Mouse (Mus musculus): ENCODE data around the gene Acta2. TPM values are rescaled to one million over a fixed set of nuclear protein-coding genes. Genes with fewer than 3 reads are reported as not detected.

Acta2 gene
- 18.4 and 28.0 TPM in 2 replicates for polyA plus RNA-seq (2015; fragmentation: Nextera tagmentation; extraction: Ambion mirVana)

DNA sequence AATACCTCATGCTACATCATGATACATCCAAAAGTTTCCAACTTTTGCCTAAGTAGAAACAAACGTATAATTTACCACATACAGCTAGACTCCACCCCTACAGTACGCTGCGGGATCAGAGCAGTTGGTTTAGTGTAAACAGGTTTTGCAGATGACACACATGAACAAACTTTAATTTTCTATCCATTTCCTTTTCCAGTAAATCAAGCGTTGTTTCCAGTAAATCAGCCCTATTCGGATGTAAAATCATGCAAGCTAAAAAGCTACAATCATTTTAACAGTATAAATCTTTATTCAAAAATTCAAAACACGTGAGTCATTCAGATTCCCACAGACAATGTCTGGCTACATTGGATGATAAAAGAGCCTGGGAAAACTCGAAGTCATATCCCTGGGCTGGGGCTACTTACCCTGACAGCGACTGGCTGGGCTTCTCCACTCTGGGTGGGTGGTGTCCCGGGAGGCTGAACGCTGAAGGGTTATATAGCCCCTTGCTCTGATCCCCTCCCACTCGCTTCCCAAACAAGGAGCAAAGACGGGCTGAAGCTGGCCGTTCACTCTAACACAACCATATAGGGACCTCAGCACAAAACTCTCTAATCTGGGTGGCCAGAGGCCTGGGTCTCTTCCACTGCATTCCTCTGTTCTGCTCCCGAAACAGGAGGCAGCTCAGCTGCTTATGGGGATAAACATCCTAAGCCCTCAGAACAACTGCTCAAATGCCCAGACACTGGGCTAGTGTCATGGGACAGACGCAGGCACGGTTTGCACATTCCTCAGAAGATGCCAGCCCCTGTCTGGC, at the start of gene Acta2:
Acta2 (minus strand) TSS at position 711 of the 802 bp plus-strand sequence.
- no peak within 1 kb of the TSS for H3K4me2 ChIP-seq (ENCODE audit: low read depth, low read length)
- ATAC-seq (ENCODE audit: low read depth), result 0 out of 2 replicates have a peak, but pooled peaks have one; percentile 11
- no peaks in the 10 kb centered on the region for H3K9me3 ChIP-seq (replicated peaks; ENCODE audit: control insufficient read depth, low read length)
- WGBS (ENCODE audit: insufficient replicate concordance), result 54% methylated on average over 16 of the region's 16 CpGs
- no peaks in the 10 kb centered on the region for H3K36me3 ChIP-seq (ENCODE audit: control insufficient read depth, insufficient read depth)
- no peaks in the 10 kb centered on the region for H3K27me3 ChIP-seq (ENCODE audit: control insufficient read depth, insufficient read depth, low read depth, low read length)
- no peak within 1 kb of the TSS for H3K4me3 ChIP-seq (ENCODE audit: low read depth, low read length)
- H3K4me1 ChIP-seq (ENCODE audit: control insufficient read depth, low read depth, low read length), result no peaks in the 10 kb centered on the region; the same call in 1 of the 2 replicates
- H3K9ac ChIP-seq (ENCODE audit: low read depth, low read length), result no peak within 1 kb of the TSS
- H3K27ac ChIP-seq (ENCODE audit: low read length), result no peak within 1 kb of the TSS

DNA sequence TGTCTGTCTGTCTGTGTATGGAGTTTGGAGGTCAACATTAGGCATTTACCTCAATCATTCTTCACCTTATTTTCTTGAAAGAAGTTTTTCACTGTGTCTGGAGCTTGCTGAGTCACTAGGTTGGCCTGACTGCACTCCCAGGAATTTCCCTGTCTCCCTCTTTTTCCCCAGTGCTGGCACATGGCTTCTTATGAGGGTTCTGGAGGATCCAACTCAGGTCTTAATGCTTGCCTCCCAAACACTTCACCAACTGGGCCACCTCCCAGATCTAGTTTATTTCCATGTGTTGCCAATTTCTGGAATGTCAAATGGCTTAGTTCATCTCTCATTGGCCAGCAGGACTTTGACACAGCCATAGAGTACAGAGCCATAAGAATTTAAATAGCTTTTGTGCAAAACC, 49.5 kb upstream of the Acta2 start:
- Histone ChIP-seq H3K27ac (ENCODE audit: low read length) (no peak overlapping the region), H3K27me3 (ENCODE audit: control insufficient read depth, insufficient read depth, low read depth, low read length) (no peaks in the 10 kb centered on the region), H3K4me3 (ENCODE audit: low read depth, low read length) (no peak overlapping the region), H3K9ac (ENCODE audit: low read depth, low read length) (no peak overlapping the region), H3K4me1 (ENCODE audit: control insufficient read depth, low read depth, low read length) (no peaks in the 10 kb centered on the region), H3K36me3 (ENCODE audit: control insufficient read depth, insufficient read depth) (no peaks in the 10 kb centered on the region), H3K9me3 (replicated peaks; ENCODE audit: control insufficient read depth, low read length) (no peaks in the 10 kb centered on the region), H3K4me2 (ENCODE audit: low read depth, low read length) (no peak overlapping the region)
- ATAC-seq (ENCODE audit: low read depth), result no peak

DNA sequence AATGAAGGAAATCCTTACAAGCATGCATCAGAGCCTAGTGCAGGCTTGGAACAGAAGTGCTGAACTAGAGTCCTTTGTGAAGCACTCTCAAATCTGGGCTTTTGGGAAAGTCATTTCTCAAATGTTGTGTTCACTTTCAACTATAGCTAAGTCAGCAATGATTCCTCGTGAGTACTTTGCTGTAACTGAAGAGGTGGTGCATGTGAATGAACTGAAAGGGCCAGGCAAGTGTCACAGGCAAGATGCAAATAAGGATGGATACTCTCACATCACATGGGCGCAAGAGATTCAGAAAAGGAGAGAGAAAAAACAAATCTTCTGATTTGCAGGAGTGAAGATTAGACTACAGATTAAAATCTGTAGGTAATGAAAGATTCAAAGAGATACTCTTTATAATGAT, 45.0 kb upstream of the Acta2 start:
- Histone ChIP-seq H3K27me3 (ENCODE audit: control insufficient read depth, insufficient read depth, low read depth, low read length) (no peaks in the 10 kb centered on the region), H3K9ac (ENCODE audit: low read depth, low read length) (no peak overlapping the region), H3K4me2 (ENCODE audit: low read depth, low read length) (no peak overlapping the region), H3K27ac (ENCODE audit: low read length) (no peak overlapping the region), H3K4me1 (ENCODE audit: control insufficient read depth, low read depth, low read length) (no peaks in the 10 kb centered on the region), H3K9me3 (replicated peaks; ENCODE audit: control insufficient read depth, low read length) (no peaks in the 10 kb centered on the region), H3K4me3 (ENCODE audit: low read depth, low read length) (no peak overlapping the region), H3K36me3 (ENCODE audit: control insufficient read depth, insufficient read depth) (no peaks in the 10 kb centered on the region)
- WGBS (ENCODE audit: insufficient replicate concordance), result 60% methylated on average over 2 of the region's 2 CpGs
- ATAC-seq (ENCODE audit: low read depth), result no peak

DNA sequence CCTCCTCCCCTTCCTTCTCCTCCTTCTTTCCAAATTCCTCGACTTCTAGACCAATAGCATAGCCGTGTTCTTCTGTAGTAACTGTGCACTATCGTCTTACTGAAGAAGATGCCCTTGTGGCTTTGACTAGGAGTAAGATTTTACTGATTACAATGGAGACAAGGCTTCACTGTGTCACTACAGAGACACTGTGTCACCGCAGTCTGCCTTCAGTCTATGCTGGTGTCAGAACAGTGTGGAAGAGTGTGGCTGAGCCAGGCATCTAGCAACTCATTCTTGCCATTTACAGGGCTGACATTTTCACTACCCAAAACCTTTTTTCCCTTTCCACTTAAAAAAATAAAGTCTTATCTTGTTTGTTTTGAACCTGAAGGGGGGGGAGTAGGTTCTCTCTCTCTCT, 43.8 kb upstream of the Acta2 start:
- H3K27me3 ChIP-seq (ENCODE audit: control insufficient read depth, insufficient read depth, low read depth, low read length), result no peaks in the 10 kb centered on the region
- no peak overlapping the region for H3K4me2 ChIP-seq (ENCODE audit: low read depth, low read length)
- H3K9me3 ChIP-seq (replicated peaks; ENCODE audit: control insufficient read depth, low read length), result no peaks in the 10 kb centered on the region
- WGBS (ENCODE audit: insufficient replicate concordance), result 35% methylated on average over 4 of the region's 4 CpGs
- H3K9ac ChIP-seq (ENCODE audit: low read depth, low read length), result no peak overlapping the region
- no peak overlapping the region for H3K27ac ChIP-seq (ENCODE audit: low read length)
- H3K4me1 ChIP-seq (ENCODE audit: control insufficient read depth, low read depth, low read length), result no peaks in the 10 kb centered on the region
- no peak for ATAC-seq (ENCODE audit: low read depth)
- no peak overlapping the region for H3K4me3 ChIP-seq (ENCODE audit: low read depth, low read length)
- no peaks in the 10 kb centered on the region for H3K36me3 ChIP-seq (ENCODE audit: control insufficient read depth, insufficient read depth)

DNA sequence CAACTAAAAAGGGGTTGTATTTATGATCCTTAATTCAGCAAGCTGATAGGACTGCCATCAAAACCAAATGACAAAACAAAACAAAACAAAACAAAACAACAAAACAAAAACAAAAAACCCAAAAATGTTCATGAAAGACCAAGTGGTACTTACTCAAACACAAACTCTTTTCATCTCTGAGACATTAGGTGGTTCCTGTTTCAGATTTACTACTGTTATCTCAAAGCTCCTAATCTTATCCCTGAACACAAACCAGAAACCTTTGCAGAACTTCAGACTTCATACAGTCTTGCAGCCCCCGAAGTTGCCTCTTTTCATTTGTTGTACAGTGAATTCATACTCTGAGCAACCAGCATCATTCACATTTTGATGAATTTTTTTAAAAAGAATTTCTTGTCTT, 43.1 kb upstream of the Acta2 start:
- ATAC-seq (ENCODE audit: low read depth), result no peak
- 32% methylated on average over 1 of the region's 1 CpGs for WGBS (ENCODE audit: insufficient replicate concordance)
- Histone ChIP-seq H3K9me3 (replicated peaks; ENCODE audit: control insufficient read depth, low read length) (no peaks in the 10 kb centered on the region), H3K36me3 (ENCODE audit: control insufficient read depth, insufficient read depth) (no peaks in the 10 kb centered on the region), H3K27ac (ENCODE audit: low read length) (no peak overlapping the region), H3K27me3 (ENCODE audit: control insufficient read depth, insufficient read depth, low read depth, low read length) (no peaks in the 10 kb centered on the region), H3K4me3 (ENCODE audit: low read depth, low read length) (no peak overlapping the region), H3K4me1 (ENCODE audit: control insufficient read depth, low read depth, low read length) (no peaks in the 10 kb centered on the region), H3K9ac (ENCODE audit: low read depth, low read length) (no peak overlapping the region), H3K4me2 (ENCODE audit: low read depth, low read length) (no peak overlapping the region)

DNA sequence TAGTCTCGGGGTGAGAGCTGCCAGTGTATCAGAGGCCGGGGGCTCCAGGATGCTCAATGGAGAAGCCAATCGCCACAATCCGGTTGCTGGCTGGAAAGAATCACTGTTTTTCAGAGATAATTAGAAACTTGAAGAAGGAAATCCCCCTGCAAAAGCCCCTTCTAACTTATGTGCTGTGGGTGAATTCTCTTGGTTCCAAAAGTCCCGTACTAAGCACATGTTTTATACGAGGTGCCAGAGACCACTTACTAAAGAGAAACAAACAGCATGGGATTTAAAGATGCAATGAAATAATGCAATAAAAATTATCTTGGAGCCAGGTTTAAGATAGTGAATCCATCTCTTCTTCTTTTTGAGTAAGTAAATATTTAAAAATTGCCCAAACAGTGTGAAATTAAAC, 40.1 kb upstream of the Acta2 start:
- H3K4me2 ChIP-seq (ENCODE audit: low read depth, low read length), result no peak overlapping the region
- no peaks in the 10 kb centered on the region; the same call in 1 of the 2 replicates for H3K4me1 ChIP-seq (ENCODE audit: control insufficient read depth, low read depth, low read length)
- no peaks in the 10 kb centered on the region for H3K36me3 ChIP-seq (ENCODE audit: control insufficient read depth, insufficient read depth)
- H3K27me3 ChIP-seq (ENCODE audit: control insufficient read depth, insufficient read depth, low read depth, low read length), result no peaks in the 10 kb centered on the region
- H3K4me3 ChIP-seq (ENCODE audit: low read depth, low read length), result no peak overlapping the region
- H3K27ac ChIP-seq (ENCODE audit: low read length), result no peak overlapping the region
- no peak overlapping the region for H3K9ac ChIP-seq (ENCODE audit: low read depth, low read length)
- no peak for ATAC-seq (ENCODE audit: low read depth)
- H3K9me3 ChIP-seq (replicated peaks; ENCODE audit: control insufficient read depth, low read length), result no peaks in the 10 kb centered on the region
- 64% methylated on average over 6 of the region's 6 CpGs for WGBS (ENCODE audit: insufficient replicate concordance)

DNA sequence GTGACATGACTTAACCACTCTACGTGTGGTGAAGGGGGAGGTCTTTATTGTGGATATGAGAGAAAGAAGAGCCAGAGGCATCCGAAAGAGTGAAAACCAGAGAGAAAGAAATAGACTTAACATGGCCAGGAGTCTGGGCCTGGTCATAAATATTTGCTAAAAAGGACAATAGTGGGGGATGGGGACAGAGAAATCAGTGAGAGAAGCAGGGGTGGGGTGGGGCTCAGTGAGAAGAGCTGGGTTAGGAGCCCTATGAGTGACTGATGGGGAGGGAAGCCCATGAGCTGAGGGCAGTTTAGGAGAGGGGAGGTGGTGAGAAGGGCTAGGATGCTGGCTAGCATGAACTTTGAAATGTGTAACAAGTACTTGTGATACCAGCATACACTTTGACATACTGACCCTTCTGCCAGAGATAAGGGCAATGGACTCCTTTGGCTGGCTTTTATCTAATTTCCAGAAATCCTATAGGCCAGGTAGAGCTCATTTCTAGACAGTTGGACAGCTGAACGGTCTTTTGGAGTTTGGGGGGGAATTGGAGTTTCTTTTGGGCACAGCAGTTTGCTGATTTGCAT, 38.1 kb upstream of the Acta2 start:
- WGBS (ENCODE audit: insufficient replicate concordance), result 56% methylated on average over 3 of the region's 3 CpGs
- no peak overlapping the region for H3K27ac ChIP-seq (ENCODE audit: low read length)
- ATAC-seq (ENCODE audit: low read depth), result no peak

DNA sequence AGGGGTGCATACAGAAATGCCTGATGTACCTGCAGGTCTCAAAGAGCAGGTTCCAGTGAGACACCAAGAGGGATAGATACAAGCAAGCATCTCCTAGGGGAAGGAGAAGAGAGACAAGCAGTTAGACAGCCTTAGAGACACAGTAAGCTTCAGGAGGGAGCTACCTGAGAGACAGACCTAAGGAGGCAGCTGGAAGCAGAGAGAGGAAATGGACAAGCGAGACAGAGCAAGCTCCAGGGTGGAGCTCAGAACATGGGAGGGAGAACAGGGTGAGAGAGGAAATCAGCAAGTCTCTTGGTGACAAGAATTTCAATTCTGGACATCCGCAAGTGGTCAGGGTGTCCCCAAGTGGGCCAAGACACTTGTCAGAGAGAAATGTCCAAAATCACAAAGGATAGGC, 37.3 kb upstream of the Acta2 start:
- no peak overlapping the region for H3K9ac ChIP-seq (ENCODE audit: low read depth, low read length)
- H3K36me3 ChIP-seq (ENCODE audit: control insufficient read depth, insufficient read depth), result no peaks in the 10 kb centered on the region
- H3K9me3 ChIP-seq (replicated peaks; ENCODE audit: control insufficient read depth, low read length), result no peaks in the 10 kb centered on the region
- ATAC-seq (ENCODE audit: low read depth), result no peak
- H3K4me3 ChIP-seq (ENCODE audit: low read depth, low read length), result no peak overlapping the region
- H3K4me1 ChIP-seq (ENCODE audit: control insufficient read depth, low read depth, low read length), result no peaks in the 10 kb centered on the region; the same call in 1 of the 2 replicates
- no peak overlapping the region for H3K27ac ChIP-seq (ENCODE audit: low read length)
- no peaks in the 10 kb centered on the region for H3K27me3 ChIP-seq (ENCODE audit: control insufficient read depth, insufficient read depth, low read depth, low read length)
- 56% methylated on average over 2 of the region's 2 CpGs for WGBS (ENCODE audit: insufficient replicate concordance)
- no peak overlapping the region for H3K4me2 ChIP-seq (ENCODE audit: low read depth, low read length)

More for the DNA sequence above, 38.1 kb upstream of the Acta2 start:
- H3K4me2 ChIP-seq (ENCODE audit: low read depth, low read length), result no peak overlapping the region
- no peak overlapping the region for H3K4me3 ChIP-seq (ENCODE audit: low read depth, low read length)
- H3K27me3 ChIP-seq (ENCODE audit: control insufficient read depth, insufficient read depth, low read depth, low read length), result no peaks in the 10 kb centered on the region
- no peak overlapping the region for H3K9ac ChIP-seq (ENCODE audit: low read depth, low read length)
- H3K9me3 ChIP-seq (replicated peaks; ENCODE audit: control insufficient read depth, low read length), result no peaks in the 10 kb centered on the region
- H3K4me1 ChIP-seq (ENCODE audit: control insufficient read depth, low read depth, low read length), result no peaks in the 10 kb centered on the region; the same call in 1 of the 2 replicates
- H3K36me3 ChIP-seq (ENCODE audit: control insufficient read depth, insufficient read depth), result no peaks in the 10 kb centered on the region

DNA sequence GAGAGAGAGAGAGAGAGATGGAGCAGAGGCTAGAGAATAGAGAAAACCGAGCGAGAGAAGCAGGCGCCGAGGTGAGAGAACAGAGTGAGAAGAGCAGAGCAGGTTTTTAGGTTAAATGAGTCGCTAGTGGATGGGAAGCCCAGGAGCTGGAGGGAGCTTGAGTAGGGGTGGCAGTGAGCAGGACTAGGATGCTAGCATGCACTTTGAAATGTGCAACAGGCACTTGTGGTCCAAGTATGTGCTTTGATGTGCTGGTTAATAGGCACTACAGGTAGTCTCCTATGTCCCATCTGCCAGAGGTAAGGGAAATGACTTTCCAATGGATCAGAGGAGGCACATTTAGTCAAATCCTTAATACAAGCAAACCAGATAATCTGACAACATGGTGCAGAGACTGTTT, 36.6 kb upstream of the Acta2 start:
- ATAC-seq (ENCODE audit: low read depth), result no peak
- no peaks in the 10 kb centered on the region for H3K9me3 ChIP-seq (replicated peaks; ENCODE audit: control insufficient read depth, low read length)
- WGBS (ENCODE audit: insufficient replicate concordance), result 51% methylated on average over 5 of the region's 5 CpGs
- no peaks in the 10 kb centered on the region; the same call in 1 of the 2 replicates for H3K4me1 ChIP-seq (ENCODE audit: control insufficient read depth, low read depth, low read length)
- H3K9ac ChIP-seq (ENCODE audit: low read depth, low read length), result no peak overlapping the region
- H3K27me3 ChIP-seq (ENCODE audit: control insufficient read depth, insufficient read depth, low read depth, low read length), result no peaks in the 10 kb centered on the region
- H3K27ac ChIP-seq (ENCODE audit: low read length), result no peak overlapping the region
- H3K4me3 ChIP-seq (ENCODE audit: low read depth, low read length), result no peak overlapping the region
- H3K4me2 ChIP-seq (ENCODE audit: low read depth, low read length), result no peak overlapping the region
- no peaks in the 10 kb centered on the region for H3K36me3 ChIP-seq (ENCODE audit: control insufficient read depth, insufficient read depth)
